Mouse (Mus musculus) heart, postnatal 36 days (tissue): ENCODE measurements around the gene Tnp2. TPM values are rescaled to one million over a fixed set of nuclear protein-coding genes. Genes with fewer than 3 reads are reported as not detected.

Experiments used
- DNase-seq, 2 experiments: peaks; one replicate each; pipeline ENCODE4 v3.0.0; 2021 to 2022
- intact Hi-C: fragments of 180-260 bp; cut with DNase I; formaldehyde crosslinking; loops from one replicate; pipeline ENCODE4 v1.15.1; 2025
- total RNA-seq, 2 experiments: library from RNA; stranded (reverse); gene quantifications; 2 replicates each; pipeline ENCODE4 v1.2.3; 2021

The Tnp2 gene
- total RNA-seq, 2 experiments from 2014 or later: not detected

DNA sequence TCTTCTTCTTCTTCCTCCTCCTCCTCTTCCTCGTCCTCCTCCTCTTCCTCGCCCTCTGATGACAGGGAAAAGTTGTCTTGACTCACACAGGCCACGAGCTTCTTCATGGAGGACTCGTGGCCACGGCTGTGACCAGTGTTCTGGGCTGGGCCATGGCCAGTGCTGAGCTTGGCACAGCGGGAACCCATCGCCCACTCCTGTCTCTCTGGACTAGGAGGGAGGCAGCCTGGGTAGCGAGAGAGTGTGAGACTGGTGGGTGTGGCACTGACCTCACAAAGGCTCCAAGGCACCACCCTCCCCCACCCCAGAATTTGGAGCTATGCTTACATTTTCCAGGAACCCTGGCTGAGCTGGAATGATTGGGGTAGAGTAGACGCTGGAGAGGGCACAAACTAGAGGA lies 2.2 kb upstream of the Tnp2 start, which contains the start of gene Prm3:
Gene Prm3, minus strand, starts transcription at position 213 of the 400 bp plus-strand sequence.
- intact Hi-C loops: no loop called here
- no peak for DNase-seq

DNA sequence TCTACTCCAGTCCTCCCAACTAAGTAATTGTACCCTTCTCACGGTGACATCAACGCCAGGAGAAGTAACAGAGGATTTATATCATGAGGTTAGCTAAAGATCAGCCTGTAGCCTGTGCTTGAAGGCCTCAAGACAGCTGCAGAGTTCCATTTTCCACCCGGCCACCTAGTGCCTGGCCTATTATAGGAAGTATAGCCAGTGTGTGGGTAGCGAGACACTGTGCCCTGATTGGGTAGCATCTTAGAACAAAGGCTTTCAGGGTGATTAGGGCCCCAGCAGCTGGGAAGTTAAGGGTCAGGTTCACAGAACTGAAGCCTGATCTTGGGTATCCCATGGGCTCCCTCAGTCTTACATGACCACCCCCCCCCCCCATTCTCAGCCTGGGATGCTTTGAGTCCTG lies 406 bp upstream of the Tnp2 start:
- no peak for DNase-seq
- intact Hi-C loops: loop anchor here (5.0 kb wide), 1 partner anchor 343 kb away; the partner anchor contains the start of gene Txndc11

DNA sequence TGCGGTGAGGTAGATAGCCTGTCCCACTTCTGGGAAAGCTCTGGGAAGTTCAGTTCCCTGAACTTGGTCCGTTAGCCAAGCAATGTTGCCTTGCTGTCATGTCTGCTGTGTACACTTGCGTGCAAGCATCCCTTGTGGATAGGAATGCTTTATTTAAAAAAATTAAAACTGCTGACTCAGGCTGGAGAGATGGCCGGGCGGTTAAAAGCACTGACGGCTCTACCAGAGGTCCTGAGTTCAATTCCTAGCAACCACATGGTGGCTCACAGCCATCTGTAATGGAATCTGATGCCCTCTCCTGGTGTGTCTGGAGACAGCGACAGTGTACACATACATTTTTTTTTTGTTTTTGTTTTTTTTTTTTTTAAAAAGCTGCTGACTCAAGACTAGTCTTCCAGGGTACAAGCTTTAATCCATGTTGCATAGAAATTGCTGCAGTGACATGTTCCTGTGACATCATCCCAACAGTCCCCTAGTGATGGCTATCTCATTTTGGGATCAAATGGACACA lies 857 bp downstream of the Tnp2 start:
- intact Hi-C loops: loop anchor here (1.0 to 5.0 kb wide), 5 partner anchors 79 to 345 kb away; partner anchors contain the start of gene Txndc11
- DNase-seq: no peak

DNA sequence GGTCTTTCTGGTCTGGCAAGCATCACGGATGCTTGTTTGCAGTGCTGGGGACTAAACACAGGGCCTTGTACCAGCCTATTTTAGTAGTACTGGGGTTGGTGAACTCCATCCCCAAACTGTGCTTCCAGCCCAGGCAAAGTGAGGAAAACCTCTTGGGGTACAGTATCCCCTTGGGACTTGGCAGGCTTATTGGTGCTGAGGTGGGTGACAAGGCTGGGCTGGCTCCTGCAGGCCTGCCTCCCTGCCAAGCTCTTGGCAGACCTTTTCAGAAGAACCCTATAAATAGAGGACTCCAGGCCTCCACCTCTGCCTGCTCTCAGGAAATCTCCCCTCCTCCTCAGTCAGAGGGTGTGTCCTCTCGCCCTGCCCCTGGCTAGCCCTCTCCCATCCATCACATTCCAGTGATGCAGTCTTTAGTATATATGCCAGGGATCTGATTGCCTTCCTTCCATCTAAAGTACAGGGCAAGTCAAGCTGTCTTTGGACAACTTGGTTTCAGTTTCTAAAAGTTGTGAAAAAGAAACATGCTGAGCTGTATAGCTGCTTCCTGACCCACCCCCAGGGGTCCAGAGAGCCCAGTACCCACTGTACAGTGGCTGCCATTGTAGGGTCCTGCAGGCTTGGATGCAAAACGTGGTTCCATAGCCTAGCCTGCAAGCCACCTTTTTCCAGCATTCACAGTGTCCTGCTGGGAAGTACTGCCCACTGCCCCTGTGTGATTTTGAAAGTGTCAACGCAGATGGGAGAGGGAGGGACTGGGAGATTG lies 1.5 kb downstream of the Tnp2 start:
- intact Hi-C loops: loop anchor here (1.0 to 5.0 kb wide), 5 partner anchors 80 to 345 kb away; partner anchors contain the start of gene Txndc11
- no peak for DNase-seq

DNA sequence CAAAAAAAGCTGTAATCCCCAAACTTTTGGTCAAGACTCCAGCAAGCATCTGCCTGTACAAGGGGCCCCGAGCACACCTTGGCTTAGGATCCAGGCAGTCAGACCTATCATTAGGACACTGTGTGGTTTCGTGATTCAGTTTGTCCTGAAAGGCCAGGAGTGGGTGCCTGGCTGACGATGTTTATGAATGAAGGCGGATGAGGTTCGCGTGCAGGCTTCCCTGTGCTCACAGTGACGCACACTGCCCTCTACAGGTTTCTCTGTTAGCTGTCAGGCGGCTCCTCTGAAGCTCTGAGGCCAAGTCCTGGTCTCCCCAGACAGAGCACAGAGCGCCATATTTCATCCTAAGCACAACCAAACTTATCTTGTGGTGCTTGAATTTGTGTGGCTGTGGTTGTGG lies 2.2 kb downstream of the Tnp2 start:
- DNase-seq: peak; percentile 75 to 78
- intact Hi-C loops: loop anchor here (2.0 to 5.0 kb wide), 4 partner anchors 81 to 346 kb away; partner anchors contain the start of gene Txndc11

DNA sequence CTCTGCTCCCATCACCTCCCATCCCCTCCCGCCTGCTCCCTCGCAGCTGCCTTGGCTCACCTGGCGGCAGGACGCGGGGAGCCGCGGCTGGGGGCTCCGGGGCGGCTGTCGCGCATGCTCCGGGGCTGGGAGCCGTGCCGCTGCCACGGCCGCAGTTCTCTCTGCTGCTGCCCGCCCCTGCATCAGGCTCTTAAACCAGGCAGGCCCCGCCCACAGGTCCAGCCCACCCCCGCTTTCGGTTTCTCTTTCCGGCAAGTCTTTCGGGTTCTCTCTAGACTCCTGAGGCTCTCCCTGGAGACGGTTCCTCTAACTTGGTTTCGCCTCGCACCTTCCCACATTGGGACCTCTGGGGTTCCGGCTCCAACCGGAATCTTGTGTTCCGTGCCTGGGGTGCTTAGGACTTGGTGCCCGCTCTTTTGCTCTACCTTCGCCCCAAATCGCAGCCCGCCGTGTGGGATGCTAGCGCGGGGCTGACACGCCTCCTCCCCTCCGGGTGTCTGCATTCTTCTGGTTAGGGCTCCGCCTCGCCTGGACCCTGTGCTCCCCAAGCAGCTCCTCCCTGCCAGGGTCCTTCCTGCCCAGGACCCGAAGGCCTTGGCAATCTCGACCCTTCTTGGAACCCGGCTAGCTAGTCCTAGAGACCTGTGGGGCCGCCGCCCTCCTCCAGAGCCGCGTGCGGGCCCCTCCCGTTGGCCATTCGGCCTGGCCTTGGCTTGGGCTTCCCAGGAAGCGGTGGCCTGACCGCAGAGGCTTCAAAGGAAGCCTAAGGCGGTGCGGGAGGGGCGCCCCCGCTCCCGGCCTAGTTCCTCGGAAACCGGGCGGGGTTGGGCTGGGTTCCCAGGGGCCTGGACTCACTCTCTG lies 2.9 kb downstream of the Tnp2 start, which contains the start of gene Socs1:
Gene Socs1, minus strand, starts transcription at position 166 of the 861 bp plus-strand sequence.
- peak; percentile 84 to 89 for DNase-seq
- intact Hi-C loops: loop anchor here (2.0 to 5.0 kb wide), 6 partner anchors 45 to 347 kb away; partner anchors contain the start of gene Txndc11

DNA sequence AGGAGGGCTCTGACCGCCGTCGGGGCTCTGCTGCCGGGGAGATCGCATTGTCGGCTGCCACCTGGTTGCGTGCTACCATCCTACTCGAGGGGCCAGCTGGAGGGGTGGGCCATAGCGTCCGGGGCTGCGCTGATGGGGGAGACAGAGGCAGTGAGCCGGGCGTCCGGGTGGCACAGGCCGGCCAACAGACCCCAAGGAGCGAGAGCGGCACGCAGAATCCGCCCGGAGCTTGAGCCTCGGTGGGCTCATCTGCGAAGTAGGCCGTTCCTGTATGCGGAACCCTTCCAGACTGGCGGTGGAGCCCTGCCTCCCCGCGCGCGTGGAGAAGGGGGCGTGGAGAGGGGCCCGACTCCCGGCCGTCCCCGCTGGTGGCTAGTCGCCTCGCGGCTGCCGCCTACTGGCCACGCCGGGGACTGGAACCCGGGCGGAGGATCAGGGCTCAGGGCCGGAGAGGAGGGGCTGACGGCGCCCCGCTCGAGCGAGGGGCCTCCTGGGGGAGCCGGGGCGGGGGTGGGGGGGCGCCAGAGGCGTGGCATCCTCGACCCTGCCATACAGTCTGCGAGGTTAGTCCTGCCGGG lies 3.6 kb downstream of the Tnp2 start:
- peak; percentile 94 for DNase-seq
- intact Hi-C loops: loop anchor here (2.0 to 5.0 kb wide), 3 partner anchors 44 to 347 kb away; partner anchors contain the start of gene Txndc11

DNA sequence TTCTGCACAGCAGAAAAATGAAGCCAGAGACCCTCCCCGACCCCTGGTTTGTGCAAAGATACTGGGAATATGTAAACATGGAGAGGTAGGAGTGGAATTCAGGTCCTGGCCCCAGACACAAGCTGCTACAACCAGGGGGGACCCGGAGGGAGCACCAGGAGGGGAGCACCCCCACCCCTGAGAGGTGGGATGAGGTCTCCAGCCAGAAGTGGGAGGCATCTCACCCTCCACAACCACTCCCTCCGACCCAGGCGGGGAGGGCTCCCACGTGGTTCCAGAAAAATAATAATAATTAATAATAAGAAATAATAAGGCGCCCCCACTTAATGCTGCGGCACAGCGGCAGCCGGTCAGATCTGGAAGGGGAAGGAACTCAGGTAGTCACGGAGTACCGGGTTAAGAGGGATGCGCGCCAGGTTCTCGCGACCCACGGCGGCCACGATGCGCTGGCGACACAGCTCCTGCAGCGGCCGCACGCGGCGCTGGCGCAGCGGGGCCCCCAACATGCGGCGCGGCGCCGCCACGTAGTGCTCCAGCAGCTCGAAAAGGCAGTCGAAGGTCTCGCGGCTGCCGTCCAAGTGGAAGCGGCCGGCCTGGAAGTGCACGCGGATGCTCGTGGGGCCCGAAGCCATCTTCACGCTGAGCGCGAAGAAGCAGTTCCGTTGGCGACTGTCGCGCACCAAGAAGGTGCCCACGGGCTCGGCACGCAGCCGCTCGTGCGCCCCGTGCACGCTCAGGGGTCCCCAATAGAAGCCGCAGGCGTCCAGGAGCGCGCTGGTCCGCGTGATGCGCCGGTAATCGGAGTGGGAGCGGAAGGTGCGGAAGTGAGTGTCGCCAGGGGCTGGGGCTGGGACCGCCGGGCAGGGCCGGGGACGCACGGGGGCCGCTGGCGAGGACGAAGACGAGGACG lies 4.3 kb downstream of the Tnp2 start:
- peak in 1 of 2 experiments; percentile 45 for DNase-seq
- intact Hi-C loops: loop anchor here (2.0 kb wide), 2 partner anchors 43 to 63 kb away; no protein-coding TSS in a partner anchor

DNA sequence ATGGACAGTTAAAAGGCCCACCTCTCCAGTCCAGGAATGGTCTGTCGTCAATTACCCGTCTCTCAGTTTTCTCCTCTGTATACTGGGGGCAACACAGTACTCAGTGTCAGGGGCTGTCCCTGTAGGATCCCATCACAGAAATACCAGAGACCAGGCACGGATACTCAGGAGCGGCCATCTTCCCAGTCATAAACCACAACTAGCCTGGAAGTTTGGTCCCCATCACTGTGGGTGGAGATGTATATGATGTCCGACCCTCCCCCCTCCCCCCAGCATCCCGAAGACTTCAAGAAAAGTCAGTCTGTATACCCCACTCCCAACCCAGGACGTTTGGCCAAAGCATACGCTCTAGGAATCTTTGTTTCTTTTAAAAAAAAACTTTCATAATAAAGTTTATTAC lies 5.0 kb downstream of the Tnp2 start:
- intact Hi-C loops: no loop called here
- no peak for DNase-seq

DNA sequence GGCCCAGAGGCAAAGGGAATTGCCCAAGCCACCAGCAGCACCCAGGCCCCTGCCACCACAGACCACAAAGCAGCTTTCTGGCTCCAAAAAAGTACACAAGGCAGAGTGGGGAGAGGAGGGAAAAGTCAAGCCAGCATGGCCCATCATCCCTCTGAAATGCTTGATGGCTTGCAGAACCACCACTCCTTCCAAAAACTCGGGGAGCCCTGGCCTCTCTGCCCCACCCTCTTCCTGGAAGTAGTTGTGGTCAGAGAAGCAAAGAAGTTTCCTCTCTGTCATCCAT lies 5.4 kb downstream of the Tnp2 start:
- no peak for DNase-seq
- intact Hi-C loops: no loop called here

DNA sequence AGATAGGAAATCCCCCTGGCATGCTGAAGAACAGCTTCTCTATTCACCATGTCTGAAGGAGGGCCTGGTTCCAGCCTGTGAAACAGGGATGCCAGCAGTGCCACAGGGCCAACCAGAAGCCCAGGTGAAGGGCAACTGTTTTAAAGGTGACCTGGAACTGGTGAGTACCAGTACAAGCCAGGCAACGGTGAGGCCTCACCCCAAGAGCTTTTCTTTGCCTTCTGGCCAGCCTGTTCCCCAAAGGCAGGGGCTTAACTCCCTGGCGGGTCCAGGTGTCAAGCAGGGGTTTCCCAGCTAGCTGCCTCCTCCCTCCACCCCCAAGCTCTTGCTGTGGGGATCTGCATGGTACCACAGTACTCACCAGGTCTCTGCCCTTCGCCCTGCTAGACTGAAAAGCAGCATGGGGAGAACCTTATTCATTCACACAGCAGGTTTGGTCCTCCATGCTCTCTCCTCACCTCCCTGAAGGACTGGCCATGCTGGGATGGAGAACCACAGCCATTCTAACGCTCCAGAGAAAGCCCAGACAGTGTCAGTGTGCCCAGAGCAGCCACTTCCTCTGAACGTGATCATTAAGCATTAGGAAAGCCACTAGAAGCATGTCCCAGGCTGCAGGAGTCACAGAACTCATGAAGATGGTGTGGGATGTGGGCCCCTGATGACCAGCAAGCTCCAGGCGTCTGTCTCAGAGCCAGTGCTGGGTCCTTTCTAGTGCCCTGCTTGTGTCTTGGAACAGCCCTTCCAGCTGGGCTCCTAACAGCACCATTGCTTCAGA lies 5.9 kb downstream of the Tnp2 start:
- DNase-seq: no peak
- intact Hi-C loops: no loop called here

DNA sequence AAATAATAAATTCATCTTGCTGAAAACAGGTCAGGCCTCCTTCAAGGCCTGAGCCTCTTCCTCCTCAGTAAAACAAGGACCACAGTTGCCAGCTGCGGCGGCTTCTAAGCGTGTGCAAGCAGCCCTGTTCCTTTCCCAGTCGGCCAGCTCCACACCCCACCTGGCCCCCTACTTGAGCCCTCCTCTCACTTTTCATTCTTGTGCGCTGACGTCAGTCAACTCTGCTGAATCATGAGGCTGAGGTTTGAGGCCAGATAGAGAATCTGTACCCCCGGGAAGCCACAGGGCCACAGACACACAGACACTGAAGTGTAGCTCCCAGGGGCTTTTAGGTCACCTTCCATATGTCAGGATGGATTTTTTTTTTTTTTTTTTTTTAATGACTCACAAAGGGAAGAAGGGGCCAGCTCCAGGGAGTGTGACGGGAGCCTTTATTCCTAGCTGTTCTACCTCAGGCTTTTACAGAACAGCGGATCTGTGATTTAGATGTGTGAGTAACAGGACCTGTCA lies 6.5 kb downstream of the Tnp2 start:
- intact Hi-C loops: no loop called here
- DNase-seq: no peak

DNA sequence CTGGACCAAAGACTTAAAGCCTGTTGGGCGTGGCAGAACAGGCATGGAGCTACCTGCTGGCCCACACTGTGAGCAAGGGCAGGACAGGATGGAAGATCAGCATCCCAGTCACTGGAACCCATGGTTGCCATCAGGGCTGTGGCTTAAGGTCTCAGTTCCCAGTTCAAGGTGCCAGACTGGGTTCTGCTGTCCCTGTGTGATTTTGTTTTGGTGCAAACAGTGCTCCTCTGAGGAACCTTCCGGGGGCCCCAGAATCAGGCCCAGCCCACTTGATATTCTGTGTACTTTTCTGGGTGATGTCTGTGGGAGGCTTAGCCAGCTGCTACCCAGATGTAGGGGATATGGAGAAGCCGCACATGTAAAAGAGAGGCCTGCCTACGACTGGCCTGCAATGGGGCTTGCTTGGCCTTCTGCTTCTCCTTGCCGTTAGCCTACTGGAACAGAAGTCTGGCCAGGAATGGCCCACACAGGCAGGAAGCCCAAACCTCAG lies 7.8 kb downstream of the Tnp2 start:
- no peak for DNase-seq
- intact Hi-C loops: no loop called here

DNA sequence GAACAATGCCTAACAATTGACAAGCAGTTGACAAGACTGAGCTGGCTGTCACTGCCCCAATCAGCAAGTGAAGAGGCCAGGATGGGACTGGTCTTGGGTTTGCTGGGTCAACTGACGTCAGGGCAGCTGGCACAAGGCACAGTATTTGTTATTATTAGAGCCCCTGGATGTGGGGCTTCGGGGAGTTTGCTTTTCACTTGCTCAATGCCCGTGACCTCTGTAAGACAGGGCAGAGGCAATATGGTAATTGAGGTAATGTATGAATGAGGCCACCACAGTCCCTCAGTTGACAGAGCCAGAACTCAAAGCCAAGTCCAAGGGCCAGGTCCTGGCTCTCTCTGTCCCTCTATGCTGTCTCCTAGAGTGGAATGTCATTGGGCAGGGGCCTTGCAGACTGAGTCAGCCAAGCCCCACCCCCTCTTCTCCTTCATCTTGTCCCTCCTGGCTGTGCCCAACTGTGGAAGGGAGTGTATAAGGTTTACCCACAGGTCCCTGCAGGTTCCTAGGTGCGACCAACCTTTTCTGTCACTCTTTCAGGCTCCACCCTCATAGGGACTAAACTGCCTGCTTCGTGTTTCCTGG lies 10.8 kb downstream of the Tnp2 start:
- DNase-seq: no peak

DNA sequence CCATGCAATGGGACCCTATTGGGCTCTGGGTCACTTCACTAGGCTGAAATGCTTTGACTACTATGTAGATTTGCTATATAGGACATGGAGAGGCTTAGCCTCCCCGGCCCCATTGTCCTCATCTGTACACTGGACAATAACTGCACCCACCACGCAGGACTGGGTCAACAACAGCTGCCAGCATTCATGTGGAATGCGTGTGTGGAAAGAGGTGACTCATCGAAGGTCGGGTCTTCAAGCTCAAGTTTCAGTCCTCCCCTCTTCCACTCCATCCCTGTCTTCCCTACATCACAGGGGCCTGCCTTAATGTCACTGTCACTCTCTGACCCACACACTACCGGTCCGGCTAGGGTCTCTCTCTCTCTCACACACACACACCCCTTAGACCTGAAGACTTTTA lies 12.1 kb downstream of the Tnp2 start:
- DNase-seq: no peak
- intact Hi-C loops: no loop called here

More for the DNA sequence above, 10.8 kb downstream of the Tnp2 start:
- intact Hi-C loops: no loop called here

DNA sequence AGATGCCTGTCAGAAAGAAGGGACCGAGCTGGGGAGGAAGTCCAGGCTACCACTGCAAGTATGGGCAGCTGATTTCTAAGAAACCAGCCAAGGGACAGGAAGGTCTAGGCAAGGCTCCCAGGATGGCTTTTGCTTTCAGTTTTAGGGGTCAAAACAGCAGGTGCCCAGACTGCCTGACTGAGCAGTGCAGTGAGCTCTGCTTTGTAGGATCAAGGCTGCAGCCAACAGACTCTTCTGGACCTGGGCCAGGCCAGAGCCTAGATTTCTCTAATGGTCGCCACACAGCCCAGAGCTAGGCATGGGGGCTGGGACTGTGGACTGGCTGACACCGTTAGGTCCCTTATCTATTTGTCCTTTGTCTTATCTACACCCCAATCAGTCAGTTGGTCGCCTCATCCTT lies 13.7 kb downstream of the Tnp2 start:
- intact Hi-C loops: no loop called here

DNA sequence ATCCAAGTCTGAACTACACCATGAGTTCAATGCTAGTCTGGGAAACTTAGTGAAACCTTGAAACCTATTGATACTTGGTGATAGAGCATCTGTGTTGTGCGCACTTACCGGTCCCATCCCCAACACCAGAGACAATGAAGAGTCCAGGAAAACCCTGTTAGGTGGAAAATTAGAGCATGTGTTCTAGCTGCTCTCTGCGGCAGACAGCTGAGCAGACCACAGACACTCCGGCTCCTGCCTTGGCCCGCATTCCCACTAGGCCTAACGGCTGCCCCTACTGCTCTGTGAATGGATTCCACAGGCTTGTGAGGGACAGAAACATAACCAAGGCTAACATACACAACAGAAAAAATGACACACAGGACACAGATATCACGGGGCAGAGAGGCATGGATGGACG lies 14.9 kb downstream of the Tnp2 start:
- intact Hi-C loops: no loop called here
- DNase-seq: no peak

More for the DNA sequence above, 13.7 kb downstream of the Tnp2 start:
- no peak for DNase-seq
